Mouse (Mus musculus) liver, embryonic 14.5 days (tissue): ENCODE measurements around the gene Ddx43.

Experiments used
- CTCF ChIP-seq: IDR thresholded peaks from 2 replicates; pipeline ENCODE4 v1.5.1; 2016; ENCODE audit warnings: antibody characterized with exemption, low read depth, control low read depth
- EP300 ChIP-seq: IDR thresholded peaks from 2 replicates; pipeline ENCODE4 v1.6.1; 2016; ENCODE audit warnings: antibody characterized with exemption, low read depth

DNA sequence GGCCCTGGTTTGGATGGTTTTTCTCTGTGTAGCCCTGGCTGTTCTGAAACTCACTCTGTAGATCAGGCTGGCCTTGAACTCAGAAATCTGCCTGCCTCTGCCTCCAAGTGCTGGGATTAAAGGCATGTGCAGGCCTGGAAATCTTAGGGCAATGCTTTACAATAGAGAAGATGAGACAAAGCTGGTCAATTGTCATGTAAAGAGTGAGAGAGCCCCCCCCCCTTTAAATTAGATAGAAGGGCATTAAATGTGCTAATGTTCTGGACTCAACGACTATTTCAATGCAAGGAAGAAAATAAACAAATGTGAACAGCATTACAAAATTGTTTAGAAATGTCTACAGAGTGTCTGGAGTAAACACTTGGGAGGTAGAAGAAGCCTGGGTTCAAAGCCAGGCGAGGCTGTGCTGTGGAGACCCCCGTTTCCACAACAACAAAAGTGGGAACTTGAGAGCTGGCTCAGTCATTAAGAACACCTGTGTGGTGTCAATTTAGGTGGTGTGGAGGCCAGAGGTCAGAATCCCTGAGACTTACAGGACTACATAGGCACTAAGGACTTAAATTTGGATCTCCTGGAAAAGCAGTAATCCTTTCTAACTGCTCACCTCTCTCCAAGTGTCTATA lies 26.8 kb upstream of the Ddx43 start:
- TF ChIP-seq CTCF, result no peak
- no peak for TF ChIP-seq EP300
